Mouse (Mus musculus) brain, embryonic 14.5 days (tissue): ENCODE data around the gene Cpsf4.

Experiments
- CTCF ChIP-seq: fragments of 200-500 bp; IDR thresholded peaks from 2 replicates; pipeline ENCODE4 v1.5.1; 2012; ENCODE audit warnings: inconsistent platforms, mild to moderate bottlenecking, moderate library complexity, borderline replicate concordance; ENCODE audit not compliant: insufficient read depth, insufficient read length; ENCODE audit errors: extremely low read depth
- POLR2A ChIP-seq: fragments of 200-500 bp; IDR thresholded peaks from 2 replicates; pipeline ENCODE4 v1.6.1; 2012; ENCODE audit warnings: mild to moderate bottlenecking, inconsistent platforms, borderline replicate concordance; ENCODE audit not compliant: poor library complexity, insufficient read depth, insufficient read length, severe bottlenecking; ENCODE audit errors: extremely low read depth

DNA sequence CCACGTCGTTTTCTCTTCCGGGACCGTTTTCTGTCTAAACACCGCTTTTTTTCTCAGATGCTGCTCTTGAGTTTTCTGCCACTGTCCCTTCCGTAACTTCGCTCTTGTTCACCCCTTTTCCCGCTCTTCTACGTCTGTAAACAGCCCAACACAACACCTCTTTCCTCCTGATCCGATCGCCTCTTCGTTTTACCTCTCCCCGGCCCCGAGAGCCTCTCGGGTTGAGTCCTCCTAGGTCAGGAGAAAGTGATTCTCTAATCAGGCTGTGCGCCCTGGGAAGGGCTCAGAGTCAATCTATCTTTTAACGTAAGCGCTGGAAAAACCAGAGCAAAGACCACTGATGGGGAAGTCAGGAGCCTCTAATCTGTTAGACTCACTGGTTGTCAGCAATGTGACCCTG is 26.4 kb upstream of the Cpsf4 start:
- no peak for TF ChIP-seq CTCF
- TF ChIP-seq POLR2A = no peak
